Mouse (Mus musculus): ENCODE measurements around the gene Sfi1. TPM values are rescaled to one million over a fixed set of nuclear protein-coding genes. Genes with fewer than 3 reads are reported as not detected.
"Not testable (repeated sequence)": the region's sequence is repeated elsewhere in the genome, so short reads cannot be mapped to it uniquely, and the experiment has no call there.

Gene Sfi1
- polyA plus RNA-seq, 1 experiment from 2014 or later: 4.0 TPM

GRCm38 (mm10) chr11:3163122-3163521 is 30.1 kb downstream of the Sfi1 start:
- not testable (repeated sequence) for H3K9ac ChIP-seq (ENCODE audit: low read depth, low read length); H3K4me1 ChIP-seq (replicated peaks; ENCODE audit: control insufficient read depth, insufficient read depth, low read length); H3K4me3 ChIP-seq (ENCODE audit: low read depth, low read length); H3K36me3 ChIP-seq (ENCODE audit: control insufficient read depth, insufficient read depth); H3K27ac ChIP-seq (ENCODE audit: low read depth, low read length); ATAC-seq; H3K4me2 ChIP-seq (replicated peaks; ENCODE audit: low read depth); H3K27me3 ChIP-seq (replicated peaks; ENCODE audit: control insufficient read depth, insufficient read depth, low read length)
- 92% methylated on average over 2 of the region's 2 CpGs for WGBS
- peaks cover 15% of the 10 kb centered on the region for H3K9me3 ChIP-seq (ENCODE audit: control insufficient read depth)

GRCm38 (mm10) chr11:3162236-3162897 is 30.9 kb downstream of the Sfi1 start:
- H3K36me3 ChIP-seq (ENCODE audit: control insufficient read depth, insufficient read depth); H3K4me2 ChIP-seq (replicated peaks; ENCODE audit: low read depth); H3K27ac ChIP-seq (ENCODE audit: low read depth, low read length); H3K27me3 ChIP-seq (replicated peaks; ENCODE audit: control insufficient read depth, insufficient read depth, low read length); H3K9ac ChIP-seq (ENCODE audit: low read depth, low read length); H3K4me3 ChIP-seq (ENCODE audit: low read depth, low read length); H3K4me1 ChIP-seq (replicated peaks; ENCODE audit: control insufficient read depth, insufficient read depth, low read length): not testable (repeated sequence)
- ATAC-seq: peak; percentile 45
- WGBS: 59% methylated on average over 5 of the region's 5 CpGs
- H3K9me3 ChIP-seq (ENCODE audit: control insufficient read depth): peaks cover 12% of the 10 kb centered on the region

GRCm38 (mm10) chr11:3161370-3161769 is 31.9 kb downstream of the Sfi1 start:
- not testable (repeated sequence) for H3K4me2 ChIP-seq (replicated peaks; ENCODE audit: low read depth); H3K27me3 ChIP-seq (replicated peaks; ENCODE audit: control insufficient read depth, insufficient read depth, low read length); H3K27ac ChIP-seq (ENCODE audit: low read depth, low read length); H3K9ac ChIP-seq (ENCODE audit: low read depth, low read length); H3K36me3 ChIP-seq (ENCODE audit: control insufficient read depth, insufficient read depth); H3K4me3 ChIP-seq (ENCODE audit: low read depth, low read length); ATAC-seq; H3K4me1 ChIP-seq (replicated peaks; ENCODE audit: control insufficient read depth, insufficient read depth, low read length)
- 39% methylated on average over 1 of the region's 2 CpGs for whole genome bisulfite sequencing
- peaks cover 12% of the 10 kb centered on the region for H3K9me3 ChIP-seq (ENCODE audit: control insufficient read depth)

- H3K27ac ChIP-seq (ENCODE audit: low read depth, low read length); H3K9ac ChIP-seq (ENCODE audit: low read depth, low read length); H3K36me3 ChIP-seq (ENCODE audit: control insufficient read depth, insufficient read depth); H3K27me3 ChIP-seq (replicated peaks; ENCODE audit: control insufficient read depth, insufficient read depth, low read length); H3K4me3 ChIP-seq (ENCODE audit: low read depth, low read length); H3K4me1 ChIP-seq (replicated peaks; ENCODE audit: control insufficient read depth, insufficient read depth, low read length); H3K4me2 ChIP-seq (replicated peaks; ENCODE audit: low read depth); ATAC-seq: not testable (repeated sequence)
- H3K9me3 ChIP-seq (ENCODE audit: control insufficient read depth): peaks cover 12% of the 10 kb centered on the region
- WGBS: 93% methylated on average over 4 of the region's 4 CpGs
These were observed 34.5 kb downstream of the Sfi1 start for GRCm38 (mm10) chr11:3158800-3159199.

- H3K9ac ChIP-seq (ENCODE audit: low read depth, low read length); ATAC-seq; H3K4me1 ChIP-seq (replicated peaks; ENCODE audit: control insufficient read depth, insufficient read depth, low read length); H3K4me3 ChIP-seq (ENCODE audit: low read depth, low read length); H3K27me3 ChIP-seq (replicated peaks; ENCODE audit: control insufficient read depth, insufficient read depth, low read length); H3K27ac ChIP-seq (ENCODE audit: low read depth, low read length); H3K4me2 ChIP-seq (replicated peaks; ENCODE audit: low read depth); H3K36me3 ChIP-seq (ENCODE audit: control insufficient read depth, insufficient read depth): not testable (repeated sequence)
- peaks cover 15% of the 10 kb centered on the region for H3K9me3 ChIP-seq (ENCODE audit: control insufficient read depth)
- WGBS: 91% methylated on average over 6 of the region's 6 CpGs
These were observed 35.3 kb downstream of the Sfi1 start for GRCm38 (mm10) chr11:3157996-3158395.

GRCm38 (mm10) chr11:3156991-3157390 is 36.3 kb downstream of the Sfi1 start:
- H3K36me3 ChIP-seq (ENCODE audit: control insufficient read depth, insufficient read depth); H3K27me3 ChIP-seq (replicated peaks; ENCODE audit: control insufficient read depth, insufficient read depth, low read length); H3K4me3 ChIP-seq (ENCODE audit: low read depth, low read length); ATAC-seq; H3K27ac ChIP-seq (ENCODE audit: low read depth, low read length); H3K4me2 ChIP-seq (replicated peaks; ENCODE audit: low read depth); H3K4me1 ChIP-seq (replicated peaks; ENCODE audit: control insufficient read depth, insufficient read depth, low read length); H3K9me3 ChIP-seq (ENCODE audit: control insufficient read depth); H3K9ac ChIP-seq (ENCODE audit: low read depth, low read length): not testable (repeated sequence)
- 80% methylated on average over 2 of the region's 3 CpGs for WGBS

GRCm38 (mm10) chr11:3153666-3154397 is 39.4 kb downstream of the Sfi1 start:
- not testable (repeated sequence) for H3K4me1 ChIP-seq (replicated peaks; ENCODE audit: control insufficient read depth, insufficient read depth, low read length); H3K4me3 ChIP-seq (ENCODE audit: low read depth, low read length); H3K4me2 ChIP-seq (replicated peaks; ENCODE audit: low read depth); H3K9ac ChIP-seq (ENCODE audit: low read depth, low read length); H3K27me3 ChIP-seq (replicated peaks; ENCODE audit: control insufficient read depth, insufficient read depth, low read length); H3K27ac ChIP-seq (ENCODE audit: low read depth, low read length); H3K9me3 ChIP-seq (ENCODE audit: control insufficient read depth)
- peaks cover 10% of the 10 kb centered on the region for H3K36me3 ChIP-seq (ENCODE audit: control insufficient read depth, insufficient read depth)
- WGBS: 78% methylated on average over 1 of the region's 1 CpGs
- peak; percentile 63 for ATAC-seq

- not testable (repeated sequence) for H3K27ac ChIP-seq (ENCODE audit: low read depth, low read length); H3K4me3 ChIP-seq (ENCODE audit: low read depth, low read length); H3K9me3 ChIP-seq (ENCODE audit: control insufficient read depth); H3K4me1 ChIP-seq (replicated peaks; ENCODE audit: control insufficient read depth, insufficient read depth, low read length); H3K9ac ChIP-seq (ENCODE audit: low read depth, low read length); H3K4me2 ChIP-seq (replicated peaks; ENCODE audit: low read depth); H3K27me3 ChIP-seq (replicated peaks; ENCODE audit: control insufficient read depth, insufficient read depth, low read length)
- ATAC-seq: 0 out of 2 replicates have a peak, but pooled peaks have one; percentile 27
- WGBS: 91% methylated on average over 4 of the region's 4 CpGs
- H3K36me3 ChIP-seq (ENCODE audit: control insufficient read depth, insufficient read depth): peaks cover 10% of the 10 kb centered on the region
These were observed 41.9 kb downstream of the Sfi1 start for GRCm38 (mm10) chr11:3151358-3151757.

GRCm38 (mm10) chr11:3150677-3151003 is 42.6 kb downstream of the Sfi1 start:
- H3K9me3 ChIP-seq (ENCODE audit: control insufficient read depth); H3K27me3 ChIP-seq (replicated peaks; ENCODE audit: control insufficient read depth, insufficient read depth, low read length); H3K4me3 ChIP-seq (ENCODE audit: low read depth, low read length); H3K27ac ChIP-seq (ENCODE audit: low read depth, low read length); H3K9ac ChIP-seq (ENCODE audit: low read depth, low read length); H3K4me2 ChIP-seq (replicated peaks; ENCODE audit: low read depth); ATAC-seq; H3K4me1 ChIP-seq (replicated peaks; ENCODE audit: control insufficient read depth, insufficient read depth, low read length): not testable (repeated sequence)
- peaks cover 10% of the 10 kb centered on the region for H3K36me3 ChIP-seq (ENCODE audit: control insufficient read depth, insufficient read depth)
- 97% methylated on average over 12 of the region's 12 CpGs for WGBS
